Mouse (Mus musculus) CD8-positive naive resting alpha-beta T cell, adult 2 months (primary cell): ENCODE data around the gene Dab1.

Experiments
- DNase-seq, 2 experiments: peaks; one replicate each; pipeline ENCODE4 v3.0.0; 2022; ENCODE audit warnings: low read depth in 2 of 2, low spot score in 2 of 2

Dab1 gene

GRCm38 (mm10) chr4:103961134-103962049 lies 342.2 kb downstream of the Dab1 start:
- DNase-seq: no peak

- DNase-seq: no peak
Observed at GRCm38 (mm10) chr4:103969906-103970305, 350.7 kb downstream of the Dab1 start.

GRCm38 (mm10) chr4:103974536-103974935 lies 355.4 kb downstream of the Dab1 start:
- DNase-seq: no peak

GRCm38 (mm10) chr4:103974946-103975345 lies 355.8 kb downstream of the Dab1 start:
- DNase-seq: no peak

GRCm38 (mm10) chr4:103993884-103994283 lies 374.7 kb downstream of the Dab1 start:
- no peak for DNase-seq

GRCm38 (mm10) chr4:103994406-103994805 lies 375.2 kb downstream of the Dab1 start:
- no peak for DNase-seq

GRCm38 (mm10) chr4:104008406-104008805 lies 389.2 kb downstream of the Dab1 start:
- no peak for DNase-seq

GRCm38 (mm10) chr4:104011683-104012082 lies 392.5 kb downstream of the Dab1 start:
- no peak for DNase-seq

GRCm38 (mm10) chr4:104012150-104012549 lies 393.0 kb downstream of the Dab1 start:
- DNase-seq: no peak

GRCm38 (mm10) chr4:104025117-104025694 lies 406.0 kb downstream of the Dab1 start:
- DNase-seq: no peak

- DNase-seq: no peak
Observed at GRCm38 (mm10) chr4:104026834-104027233, 407.7 kb downstream of the Dab1 start.

- no peak for DNase-seq
Observed at GRCm38 (mm10) chr4:104027239-104027638, 408.1 kb downstream of the Dab1 start.

- DNase-seq: no peak
Observed at GRCm38 (mm10) chr4:104036091-104036490, 416.9 kb downstream of the Dab1 start.

- no peak for DNase-seq
Observed at GRCm38 (mm10) chr4:104039588-104039987, 420.4 kb downstream of the Dab1 start.

- DNase-seq: no peak
Observed at GRCm38 (mm10) chr4:104043441-104043840, 424.3 kb downstream of the Dab1 start.

GRCm38 (mm10) chr4:104044634-104045033 lies 425.5 kb downstream of the Dab1 start:
- no peak for DNase-seq

- no peak for DNase-seq
Observed at GRCm38 (mm10) chr4:104047966-104048804, 429.0 kb downstream of the Dab1 start.

- DNase-seq: no peak
Observed at GRCm38 (mm10) chr4:104057116-104057515, 438.0 kb downstream of the Dab1 start.

GRCm38 (mm10) chr4:104059569-104059968 lies 440.4 kb downstream of the Dab1 start:
- no peak for DNase-seq

GRCm38 (mm10) chr4:104062356-104062755 lies 443.2 kb downstream of the Dab1 start:
- no peak for DNase-seq

- no peak for DNase-seq
Observed at GRCm38 (mm10) chr4:104066901-104067300, 447.7 kb downstream of the Dab1 start.

- no peak for DNase-seq
Observed at GRCm38 (mm10) chr4:104067748-104068147, 448.6 kb downstream of the Dab1 start.
